Mouse (Mus musculus) urinary bladder, postnatal 14 days (tissue): ENCODE measurements around the gene Fam240a.

Experiments
- DNase-seq: peaks from one replicate; pipeline ENCODE4 v3.0.0; 2021; ENCODE audit warnings: low spot score

Fam240a gene

GRCm38 (mm10) chr9:110916786-110917185 is at the start of gene Fam240a:
Gene Fam240a, minus strand, starts transcription at chr9:110916861.
- DNase-seq: no peak

- no peak for DNase-seq
Observed at GRCm38 (mm10) chr9:110965910-110966231, 49.2 kb upstream of the Fam240a start.

GRCm38 (mm10) chr9:110965062-110965909 is 48.6 kb upstream of the Fam240a start:
- DNase-seq: no peak

- no peak for DNase-seq
Observed at GRCm38 (mm10) chr9:110963566-110964115, 47.0 kb upstream of the Fam240a start.

GRCm38 (mm10) chr9:110961386-110961785 is 44.7 kb upstream of the Fam240a start:
- DNase-seq: no peak

GRCm38 (mm10) chr9:110960230-110961149 is 43.8 kb upstream of the Fam240a start:
- DNase-seq: no peak

- DNase-seq: no peak
Observed at GRCm38 (mm10) chr9:110959669-110960068, 43.0 kb upstream of the Fam240a start.

GRCm38 (mm10) chr9:110955962-110956361 is 39.3 kb upstream of the Fam240a start:
- no peak for DNase-seq

- no peak for DNase-seq
Observed at GRCm38 (mm10) chr9:110954681-110955445, 38.2 kb upstream of the Fam240a start.

GRCm38 (mm10) chr9:110953550-110954461 is 37.1 kb upstream of the Fam240a start:
- peak; percentile 73 for DNase-seq

- DNase-seq: no peak
Observed at GRCm38 (mm10) chr9:110952931-110953549, 36.4 kb upstream of the Fam240a start.

- no peak for DNase-seq
Observed at GRCm38 (mm10) chr9:110952398-110952797, 35.7 kb upstream of the Fam240a start.

GRCm38 (mm10) chr9:110951866-110952265 is 35.2 kb upstream of the Fam240a start:
- DNase-seq: no peak

GRCm38 (mm10) chr9:110951397-110951796 is 34.7 kb upstream of the Fam240a start, which contains the start of gene Lrrc2:
Gene Lrrc2, plus strand, starts transcription at chr9:110951545.
- DNase-seq: no peak

GRCm38 (mm10) chr9:110950109-110950508 is 33.4 kb upstream of the Fam240a start:
- no peak for DNase-seq

- no peak for DNase-seq
Observed at GRCm38 (mm10) chr9:110948813-110949310, 32.2 kb upstream of the Fam240a start.

- DNase-seq: no peak
Observed at GRCm38 (mm10) chr9:110947900-110948299, 31.2 kb upstream of the Fam240a start.

- no peak for DNase-seq
Observed at GRCm38 (mm10) chr9:110947261-110947661, 30.6 kb upstream of the Fam240a start.

GRCm38 (mm10) chr9:110946548-110947044 is 29.9 kb upstream of the Fam240a start:
- no peak for DNase-seq

GRCm38 (mm10) chr9:110945926-110946325 is 29.3 kb upstream of the Fam240a start, which contains the start of gene Tdgf1:
Gene Tdgf1, minus strand, starts transcription at chr9:110946158.
- DNase-seq: no peak
